Mouse (Mus musculus): ENCODE measurements around the gene Dusp9.

- peak; percentile 14; the same call in 1 of the 2 replicates for TF ChIP-seq CTCF (IDR thresholded peaks at IDR 0.05; ENCODE audit: low read depth, low read length)
- TF ChIP-seq TAL1 (conservative IDR thresholded peaks at IDR 0.05; ENCODE audit: low read depth, low read length) = no peak
- TF ChIP-seq GATA2 (IDR thresholded peaks at IDR 0.05; ENCODE audit: borderline replicate concordance, low read depth, low read length) = no peak
These were observed 32.8 kb downstream of the Dusp9 start for GRCm38 (mm10) chrX:73672031-73672431.

Data from G1E (cell line).